Mouse (Mus musculus) heart, adult 18-20 months (tissue): ENCODE measurements around the gene Mpp6. TPM values are rescaled to one million over a fixed set of nuclear protein-coding genes. Genes with fewer than 3 reads are reported as not detected.

Source experiments
- DNase-seq, 2 experiments: peaks; one replicate each; pipeline ENCODE4 v3.0.0; 2021 to 2022; ENCODE audit warnings: mixed read lengths in 1 of 2
- total RNA-seq, 2 experiments: library from RNA; stranded (reverse); gene quantifications; 2 replicates each; pipeline ENCODE4 v1.2.3; 2021

Gene Mpp6
- total RNA-seq, 2 experiments from 2014 or later = 63.1 to 71.8 TPM

DNA sequence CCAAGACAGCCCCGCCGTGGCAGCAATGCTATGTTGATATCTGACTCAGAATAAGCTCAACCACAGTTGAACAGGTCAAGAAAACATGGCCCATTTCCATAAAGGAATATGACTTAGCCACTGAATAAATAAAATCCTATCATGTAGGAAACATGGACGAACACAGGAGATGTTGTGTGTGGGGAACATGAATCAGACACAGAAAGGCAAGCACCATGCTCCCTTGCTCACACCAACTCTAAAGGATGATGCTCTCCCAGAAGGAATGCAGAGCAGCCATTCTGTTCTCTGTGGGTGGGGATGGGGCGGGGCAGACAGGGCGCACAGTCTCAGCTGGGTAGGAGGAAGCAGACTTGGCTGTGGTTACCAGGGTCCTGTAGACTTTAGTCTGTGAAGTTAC, 115.2 kb downstream of the Mpp6 start:
- no peak for DNase-seq

DNA sequence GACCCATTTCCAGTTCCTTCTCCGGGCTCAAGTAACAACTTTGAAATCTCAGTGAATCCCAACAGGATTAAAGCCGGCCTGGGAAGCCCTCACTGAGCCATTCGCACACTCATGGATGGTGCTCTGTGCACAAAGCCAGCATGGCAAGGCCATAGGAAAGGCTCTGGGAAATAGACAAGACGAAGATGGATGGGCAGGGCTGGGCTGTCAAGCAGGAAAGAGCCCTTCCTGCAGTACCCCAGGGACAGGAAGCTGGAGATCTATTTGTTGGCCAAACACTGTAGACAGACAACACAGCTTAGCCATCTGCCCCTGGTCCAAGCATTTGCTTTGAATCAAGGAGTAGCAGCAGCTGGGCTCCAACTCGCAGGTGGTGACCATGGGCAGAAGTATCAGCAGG, 118.1 kb downstream of the Mpp6 start:
- no peak for DNase-seq

DNA sequence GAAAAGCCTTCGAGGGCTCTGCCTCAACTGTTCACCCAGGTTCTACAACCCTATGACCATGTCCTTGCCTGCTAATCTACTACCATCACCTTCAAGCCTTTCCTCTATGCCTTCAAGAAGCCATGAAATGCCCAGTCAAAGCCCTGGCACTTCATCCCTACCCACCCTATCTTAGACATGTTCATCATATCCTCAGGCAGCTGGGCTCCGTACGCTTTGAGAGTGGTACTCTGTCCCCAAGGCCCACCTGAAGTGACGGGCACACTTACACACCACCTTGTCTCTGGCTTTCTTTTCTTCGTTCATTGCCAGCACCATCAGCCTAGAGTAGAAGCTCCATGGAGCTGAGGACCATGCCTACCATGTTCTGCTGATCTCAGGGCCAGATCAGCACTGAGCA, 121.2 kb downstream of the Mpp6 start:
- no peak for DNase-seq

DNA sequence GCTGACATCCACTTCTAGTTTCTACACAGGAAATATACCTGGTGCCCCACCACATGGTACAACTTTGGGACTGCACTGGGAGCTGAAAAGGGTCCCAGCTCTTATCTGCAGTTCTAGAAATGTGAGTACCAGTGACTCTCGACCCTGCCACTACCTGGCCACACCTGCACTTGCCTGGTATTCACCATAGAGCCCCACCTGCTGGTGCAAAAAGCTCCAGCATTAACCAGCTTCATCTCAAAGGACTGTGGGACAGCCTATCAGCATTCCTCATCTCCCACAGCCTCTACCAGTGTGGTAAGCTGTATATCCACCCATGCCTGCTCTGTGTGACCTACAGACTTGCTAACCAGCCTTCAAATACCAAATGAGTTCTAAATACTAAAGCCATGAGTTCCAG, 122.9 kb downstream of the Mpp6 start:
- no peak for DNase-seq

DNA sequence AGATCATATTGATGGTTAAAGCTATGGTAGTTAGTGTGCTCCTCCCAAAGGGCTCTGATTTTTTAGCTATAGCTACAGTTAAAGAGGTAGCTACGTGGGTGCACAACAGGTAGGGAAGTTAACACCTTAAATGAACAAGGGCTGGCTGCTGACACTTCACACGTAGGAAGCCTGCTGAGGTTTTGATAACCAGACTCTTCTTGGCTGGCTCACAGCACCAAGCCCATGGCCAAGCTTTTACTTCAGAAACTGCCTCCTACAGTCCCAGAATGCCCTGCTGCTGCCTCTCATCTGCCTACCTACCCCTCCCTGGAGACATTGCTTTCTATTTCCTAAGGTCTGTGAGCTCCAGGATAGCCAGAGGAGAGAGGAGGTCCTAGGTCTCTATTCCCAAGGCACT, 127.9 kb downstream of the Mpp6 start:
- no peak for DNase-seq

DNA sequence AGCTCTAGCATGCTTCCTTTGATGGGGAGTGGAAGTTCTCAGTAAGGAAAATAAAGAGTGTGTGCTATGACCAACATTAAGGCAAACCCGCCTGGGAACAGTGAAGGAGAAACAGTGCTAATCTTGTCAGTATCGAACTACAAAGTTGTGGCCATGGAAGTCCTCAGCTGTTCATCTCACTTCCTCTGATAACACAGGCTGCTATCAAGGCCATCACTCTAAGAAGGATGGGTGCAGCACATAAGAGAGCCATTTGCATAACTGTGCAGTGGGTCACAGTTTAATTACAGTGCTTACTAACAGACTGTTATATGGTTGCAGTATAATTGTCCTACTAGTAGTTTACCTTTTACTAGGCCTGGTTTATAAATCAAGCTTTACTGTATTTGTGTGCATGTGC, 129.9 kb downstream of the Mpp6 start:
- no peak for DNase-seq

DNA sequence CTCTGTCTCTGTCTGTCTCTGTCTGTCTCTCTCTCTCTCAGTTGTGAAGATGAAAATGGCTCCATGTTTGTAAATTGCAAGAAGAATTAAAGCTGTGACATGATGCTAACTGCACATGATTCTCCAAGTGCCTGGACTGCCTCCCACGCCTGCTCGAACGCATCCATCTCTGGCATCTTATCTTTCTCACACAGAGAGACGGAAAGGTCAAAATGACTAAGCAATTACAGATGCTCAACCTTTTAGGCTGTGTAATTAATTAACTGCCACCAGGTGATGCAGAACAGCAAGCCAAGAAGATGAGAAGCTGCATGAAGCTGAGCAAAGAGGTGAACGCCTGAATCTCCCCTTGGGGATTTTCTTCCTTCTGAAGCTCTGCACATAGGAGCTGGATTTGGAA, 130.4 kb downstream of the Mpp6 start:
- no peak for DNase-seq

DNA sequence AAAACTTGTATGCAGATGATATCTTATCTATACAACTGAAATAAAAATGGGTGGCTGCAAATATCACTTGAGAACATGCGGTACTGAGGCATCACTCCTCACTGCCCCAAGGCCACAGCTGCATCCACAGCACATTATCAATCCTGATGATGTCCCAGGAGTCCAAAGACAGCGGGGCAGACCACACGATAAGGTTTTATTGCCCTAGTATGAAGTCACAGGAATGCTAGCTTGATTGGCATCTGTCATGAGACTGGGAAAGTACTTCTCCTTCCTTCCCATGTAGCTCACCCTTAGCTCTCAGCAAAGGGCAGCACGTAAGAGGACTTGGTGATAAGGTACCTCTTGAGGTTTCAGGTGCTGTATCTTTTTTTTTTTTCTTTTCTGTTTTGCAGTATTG, 134.1 kb downstream of the Mpp6 start:
- DNase-seq = no peak

DNA sequence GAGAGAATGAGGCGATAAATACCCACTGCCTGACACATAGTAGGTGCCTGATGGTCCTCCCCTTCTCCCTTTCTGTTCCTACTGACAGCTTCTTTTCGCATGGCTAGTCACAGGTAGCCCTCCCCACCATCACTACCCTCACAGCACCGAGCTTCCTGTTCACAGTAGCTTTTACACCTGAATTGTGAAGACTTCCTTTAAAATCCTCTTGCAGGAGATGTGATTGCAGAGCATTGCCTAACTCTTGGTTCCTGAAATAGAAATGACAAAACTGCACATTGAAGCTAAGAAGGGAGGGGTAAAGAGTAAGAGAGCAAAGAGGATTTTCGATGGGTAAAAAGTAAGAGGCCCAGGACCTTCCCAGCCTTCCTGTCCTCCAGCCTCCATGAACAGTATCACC, 134.9 kb downstream of the Mpp6 start:
- no peak for DNase-seq

DNA sequence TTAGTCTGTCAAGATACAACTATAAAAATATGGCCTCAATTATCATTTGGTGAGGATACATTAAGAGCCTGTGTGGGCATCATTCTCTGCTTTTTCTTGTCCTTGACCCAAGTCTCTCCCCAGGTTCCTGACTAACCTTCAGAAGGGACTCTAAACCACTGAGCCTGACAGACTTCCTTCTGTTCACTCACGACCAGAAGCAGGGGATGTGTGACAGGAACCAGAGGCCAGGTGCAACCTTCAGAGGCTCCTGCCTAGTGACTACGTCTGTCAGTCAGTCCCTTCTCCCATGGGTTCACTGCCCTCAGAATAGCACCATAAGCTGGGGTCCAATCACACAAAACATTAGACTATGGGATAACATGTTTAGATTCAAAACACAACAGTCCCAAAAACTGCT, 137.3 kb downstream of the Mpp6 start:
- no peak for DNase-seq

DNA sequence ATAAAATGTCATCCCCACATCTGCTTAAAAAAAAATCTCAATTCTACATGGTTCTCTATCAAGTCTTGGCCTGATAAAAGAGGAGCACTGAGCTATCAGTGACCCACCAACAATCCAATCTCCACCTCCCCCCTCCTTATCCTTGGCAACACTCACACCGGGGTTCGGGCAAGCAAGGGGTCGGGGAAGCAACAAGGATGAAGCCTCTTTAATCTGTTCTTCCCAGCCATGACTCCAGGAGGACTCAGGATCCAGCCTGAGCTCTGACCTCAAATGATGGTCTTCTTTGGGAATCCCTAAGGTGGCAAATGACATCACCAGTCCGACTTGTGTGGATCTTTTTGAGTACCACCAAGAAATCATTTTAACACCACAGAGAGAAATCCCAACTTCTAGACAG, 137.8 kb downstream of the Mpp6 start:
- DNase-seq = no peak

Other genes starting within 250 kb of the Mpp6 start
- gene Gsdme, start 153.6 kb downstream of the Mpp6 start, total RNA-seq = under 1 TPM; 0.30 to 0.44 TPM